Comparison of ENCODE assay signal across 23 mouse cellular contexts in genomic region chr5:103923755-103924154, GRCm38 (mm10). TPM values are rescaled to one million over a fixed set of nuclear protein-coding genes. Genes with fewer than 3 reads are reported as not detected.
A peak's percentile ranks its signal among the peaks of the same experiment; 100 is the strongest.
DNase-seq lines count a peak whose midpoint lies in the region; ATAC-seq and TF ChIP-seq lines count a peak whose summit lies in the region.
"Had no signal": no experiment of that assay in that cellular context is flagged by ENCODE, and none has a peak within 500 bp of the region (broad histone marks: within the 10 kb centered on the region; RNA-seq: fewer than 3 reads in every experiment).

No protein-coding gene starts in this region.

- no peak for TF ChIP-seq CTCF in kidney, adult 2 months (conservative IDR thresholded peaks at IDR 0.05; ENCODE audit: insufficient read depth, insufficient read length, low read depth, low read length)
- TF ChIP-seq CTCF in lung, postnatal 0 days (IDR thresholded peaks at IDR 0.05), result no peak
- TF ChIP-seq CTCF in lung, adult 2 months (IDR thresholded peaks at IDR 0.05; ENCODE audit: insufficient read depth, low read length), result no peak
- TF ChIP-seq CTCF in MEL (IDR thresholded peaks at IDR 0.05 in 2 of 3, conservative IDR thresholded peaks at IDR 0.05 in 1 of 3; ENCODE audit: control insufficient read depth in 1 of 3, insufficient read depth in 1 of 3, low read depth in 2 of 3, low read length in 3 of 3, poor library complexity in 1 of 3, severe bottlenecking in 1 of 3), result no peak

- H3K27me3 ChIP-seq in kidney, adult 2 months (replicated peaks; ENCODE audit: control insufficient read depth, insufficient read depth, low read length), result no peaks in the 10 kb centered on the region
- no peaks in the 10 kb centered on the region for H3K27me3 ChIP-seq in lung, embryonic 15.5 days
- no peaks in the 10 kb centered on the region for H3K27me3 ChIP-seq in lung, postnatal 0 days (replicated peaks; ENCODE audit: insufficient read depth, low read length)
- H3K27me3 ChIP-seq in MEL (ENCODE audit: control insufficient read depth in 1 of 2, insufficient read depth in 2 of 2, low read length in 2 of 2), result no peaks in the 10 kb centered on the region
- H3K27me3 ChIP-seq: CH12.LX; embryonic facial prominence, embryonic 12.5 days; forebrain, embryonic 15.5 days had no signal

- WGBS in kidney, adult 2 months, result 91% methylated on average over 2 of the region's 2 CpGs
- WGBS in lung, embryonic 15.5 days, result 52% methylated on average over 2 of the region's 2 CpGs
- whole genome bisulfite sequencing in lung, postnatal 0 days, result 59% methylated on average over 2 of the region's 2 CpGs
- 69% methylated on average over 2 of the region's 2 CpGs for WGBS in lung, adult 2 months

- H3K9ac ChIP-seq in lung, embryonic 15.5 days, result no peak overlapping the region
- H3K9ac ChIP-seq in lung, postnatal 0 days (replicated peaks; ENCODE audit: low read depth), result no peak overlapping the region
- no peak overlapping the region for H3K9ac ChIP-seq in MEL (ENCODE audit: control insufficient read depth, low read depth, low read length, poor library complexity, severe bottlenecking)
- H3K9ac ChIP-seq: embryonic facial prominence, embryonic 12.5 days; forebrain, embryonic 13.5 days; forebrain, embryonic 15.5 days had no signal

- DNase-seq in kidney, adult 2 months, result no peak
- no peak for DNase-seq in kidney, postnatal 10 days
- DNase-seq in lung, postnatal 36 days, result no peak
- DNase-seq in lung, postnatal 0 days (ENCODE audit: low spot score), result peak; percentile 10
- no peak for DNase-seq in lung, adult 2 months
- peak; percentile 21 for DNase-seq in MEL (ENCODE audit: low read depth, low spot score)
- DNase-seq: adrenal gland, adult 8-10 months; adrenal gland, postnatal 36 days; B cell, adult 2 months; cerebellum, adult 11-12 months; cerebellum, adult 2 months; cerebellum, adult 9-10 months; cerebellum, postnatal 10 days; cerebellum, postnatal 25 days had no signal

- no peaks in the 10 kb centered on the region for H3K9me3 ChIP-seq in lung, embryonic 15.5 days
- H3K9me3 ChIP-seq in lung, postnatal 0 days (ENCODE audit: low read length), result no peaks in the 10 kb centered on the region
- H3K9me3 ChIP-seq in MEL (replicated peaks; ENCODE audit: insufficient read depth, low read length), result no peaks in the 10 kb centered on the region
- H3K9me3 ChIP-seq: embryonic facial prominence, embryonic 10.5 days; embryonic facial prominence, embryonic 12.5 days; forebrain, embryonic 13.5 days; forebrain, embryonic 15.5 days; G1E had no signal

- H3K4me2 ChIP-seq in lung, embryonic 15.5 days, result no peak overlapping the region
- H3K4me2 ChIP-seq in lung, postnatal 0 days (replicated peaks; ENCODE audit: low read depth, low read length), result no peak overlapping the region
- H3K4me2 ChIP-seq: embryonic facial prominence, embryonic 12.5 days; forebrain, embryonic 13.5 days; forebrain, embryonic 15.5 days had no signal

- peaks cover 8% of the 10 kb centered on the region; the same call in 1 of the 2 replicates for H3K4me1 ChIP-seq in kidney, adult 2 months (ENCODE audit: control insufficient read depth, insufficient read depth, low read length)
- H3K4me1 ChIP-seq in lung, embryonic 15.5 days, result peaks cover 14% of the 10 kb centered on the region
- peaks cover 6% of the 10 kb centered on the region; the same call in 1 of the 2 replicates for H3K4me1 ChIP-seq in lung, postnatal 0 days (ENCODE audit: insufficient read depth, low read depth, low read length)
- H3K4me1 ChIP-seq in lung, adult 2 months (ENCODE audit: control insufficient read depth, insufficient read depth, low read length), result peaks cover 3% of the 10 kb centered on the region; the same call in 1 of the 2 replicates
- peaks cover 0 to 19% of the 10 kb centered on the region in 2 experiments for H3K4me1 ChIP-seq in MEL (ENCODE audit: control insufficient read depth in 1 of 2, insufficient read depth in 2 of 2, low read length in 2 of 2)
- H3K4me1 ChIP-seq: forebrain, embryonic 13.5 days had no signal

- peak; percentile 51; the same call in 1 of the 2 replicates for ATAC-seq in lung, embryonic 15.5 days (ENCODE audit: borderline replicate concordance, extremely low read depth, low FRiP score, low TSS enrichment)
- ATAC-seq in lung, postnatal 0 days, result no peak
- ATAC-seq: CD4-positive, CD25-positive, alpha-beta regulatory T cell, adult 4 months; forebrain, embryonic 13.5 days; forebrain, embryonic 15.5 days had no signal

- H3K36me3 ChIP-seq in kidney, adult 2 months (ENCODE audit: control insufficient read depth, insufficient read depth, low read length), result no peaks in the 10 kb centered on the region
- no peaks in the 10 kb centered on the region for H3K36me3 ChIP-seq in lung, embryonic 15.5 days
- no peaks in the 10 kb centered on the region for H3K36me3 ChIP-seq in lung, postnatal 0 days (ENCODE audit: insufficient read depth, low read length)
- H3K36me3 ChIP-seq in MEL (ENCODE audit: control insufficient read depth in 1 of 2, insufficient read depth in 2 of 2, low read length in 2 of 2), result peaks cover 0 to 21% of the 10 kb centered on the region in 2 experiments; a peak in 2 of 4 replicates
- H3K36me3 ChIP-seq: embryonic facial prominence, embryonic 10.5 days; embryonic facial prominence, embryonic 12.5 days; forebrain, embryonic 15.5 days; G1E had no signal

- TF ChIP-seq EP300 in lung, postnatal 0 days (IDR thresholded peaks at IDR 0.05), result no peak
- no peak for TF ChIP-seq EP300 in MEL (IDR thresholded peaks at IDR 0.05; ENCODE audit: low read depth in 1 of 2, low read length in 2 of 2)

- TF ChIP-seq RAD21 in MEL (IDR thresholded peaks at IDR 0.05; ENCODE audit: low read depth, low read length), result no peak

- no peaks in the 10 kb centered on the region for H3K79me2 ChIP-seq in MEL (ENCODE audit: control insufficient read depth, insufficient read depth, low read length, poor library complexity)

- TF ChIP-seq POLR2A in kidney, adult 2 months (IDR thresholded peaks at IDR 0.05; ENCODE audit: low read depth, low read length), result no peak
- TF ChIP-seq POLR2A in lung, adult 2 months (IDR thresholded peaks at IDR 0.05; ENCODE audit: borderline replicate concordance, extremely low read depth, low read depth, low read length), result no peak
- no peak for TF ChIP-seq POLR2A in MEL (IDR thresholded peaks at IDR 0.05; ENCODE audit: control insufficient read depth in 1 of 2, insufficient read depth in 1 of 2, low read depth in 1 of 2, low read length in 2 of 2, poor library complexity in 1 of 2)

- no peak overlapping the region for H3K4me3 ChIP-seq in kidney, adult 2 months (ENCODE audit: insufficient read depth, low read depth, low read length)
- H3K4me3 ChIP-seq in lung, embryonic 15.5 days, result no peak overlapping the region
- no peak overlapping the region for H3K4me3 ChIP-seq in lung, postnatal 0 days (ENCODE audit: low read depth, low read length)
- H3K4me3 ChIP-seq in lung, adult 2 months (replicated peaks; ENCODE audit: extremely low read depth, low read depth, low read length), result no peak overlapping the region
- H3K4me3 ChIP-seq in MEL (ENCODE audit: control insufficient read depth in 1 of 2, insufficient read depth in 1 of 2, low read depth in 2 of 2, low read length in 2 of 2), result no peak overlapping the region
- H3K4me3 ChIP-seq: embryonic facial prominence, embryonic 10.5 days; embryonic facial prominence, embryonic 12.5 days; forebrain, embryonic 13.5 days; forebrain, embryonic 15.5 days had no signal

- H3K27ac ChIP-seq in kidney, adult 2 months (ENCODE audit: insufficient read depth, low read depth, low read length), result peak overlapping the region; percentile 15; the same call in 1 of the 2 replicates
- H3K27ac ChIP-seq in lung, embryonic 15.5 days, result no peak overlapping the region
- no peak overlapping the region for H3K27ac ChIP-seq in lung, postnatal 0 days (ENCODE audit: low read length)
- H3K27ac ChIP-seq in MEL (ENCODE audit: control insufficient read depth, low read depth, low read length), result no peak overlapping the region
- H3K27ac ChIP-seq: embryonic facial prominence, embryonic 10.5 days; embryonic facial prominence, embryonic 12.5 days; forebrain, embryonic 13.5 days; forebrain, embryonic 15.5 days had no signal

TF ChIP-seq in MEL, 35 proteins besides CTCF, POLR2A, EP300 and RAD21 (continues in another document):
- TF ChIP-seq CHD2 (IDR thresholded peaks at IDR 0.05; ENCODE audit: low read length) (no peak), POLR2AphosphoS2 (IDR thresholded peaks at IDR 0.05; ENCODE audit: low read length) (no peak), MYB (IDR thresholded peaks at IDR 0.05; ENCODE audit: low read depth, low read length) (no peak), USF2 (IDR thresholded peaks at IDR 0.05; ENCODE audit: borderline replicate concordance in 1 of 2, insufficient read depth in 1 of 2, low read depth in 1 of 2, low read length in 2 of 2) (no peak), NELFE (IDR thresholded peaks at IDR 0.05; ENCODE audit: low read depth, low read length) (no peak), MYC (IDR thresholded peaks at IDR 0.05; ENCODE audit: low read depth, low read length) (no peak), TCF12 (IDR thresholded peaks at IDR 0.05; ENCODE audit: low read depth, low read length) (no peak), ETS1 (IDR thresholded peaks at IDR 0.05; ENCODE audit: low read depth, low read length) (no peak), USF1 (IDR thresholded peaks at IDR 0.05; ENCODE audit: low read depth, low read length) (no peak), JUND (IDR thresholded peaks at IDR 0.05; ENCODE audit: low read depth, low read length) (no peak), E2F4 (IDR thresholded peaks at IDR 0.05; ENCODE audit: borderline replicate concordance, low read depth, low read length) (no peak), RCOR1 (IDR thresholded peaks at IDR 0.05; ENCODE audit: low read depth, low read length) (no peak), ZKSCAN1 (IDR thresholded peaks at IDR 0.05; ENCODE audit: low read depth, low read length) (no peak)

RNA-seq across cellular contexts. Expression of gene Klhl8, which starts 12.7 kb away (rescaled TPM):
- polyA plus RNA-seq in kidney, adult 2 months (2012; rRNA removed), result 5.6 and 6.1 TPM in 2 replicates
- polyA plus RNA-seq in lung, embryonic 15.5 days (2015; fragmentation: Nextera tagmentation; extraction: Ambion mirVana), result 10.2 and 10.8 TPM in 2 replicates
- 7.1 and 8.0 TPM in 2 replicates for polyA plus RNA-seq in lung, postnatal 0 days (2015; fragmentation: Nextera tagmentation; extraction: Ambion mirVana)
- 5.0 and 9.0 TPM in 2 replicates for polyA plus RNA-seq in lung, adult 2 months (2012; rRNA removed)
- total RNA-seq in MEL (2012; rRNA removed), result 5.1 and 6.2 TPM in 2 replicates
- 1 to 10 TPM in 1 of 2 experiments, not detected in 1; 5.6 TPM for polyA plus RNA-seq in MEL (2012; ENCODE audit: insufficient read depth in 1 of 2, insufficient read length in 2 of 2, low read depth in 1 of 2, low replicate concordance in 2 of 2, missing spikeins in 1 of 2)

RNA-seq across cellular contexts. Expression of gene Hsd17b13, which starts 53.5 kb away (rescaled TPM):
- polyA plus RNA-seq in kidney, adult 2 months (2012; rRNA removed), result 0.13 TPM in 1 of 2 replicates, not detected in the other
- polyA plus RNA-seq in lung, embryonic 15.5 days (2015; fragmentation: Nextera tagmentation; extraction: Ambion mirVana), result 0.22 and 0.38 TPM in 2 replicates
- polyA plus RNA-seq in lung, postnatal 0 days (2015; fragmentation: Nextera tagmentation; extraction: Ambion mirVana), result 0.20 TPM in 1 of 2 replicates, not detected in the other
- polyA plus RNA-seq in lung, adult 2 months (2012; rRNA removed), result 0.14 TPM in 1 of 2 replicates, not detected in the other
- not detected in 2 replicates for total RNA-seq in MEL (2012; rRNA removed)
- polyA plus RNA-seq in MEL (2012; ENCODE audit: insufficient read depth in 1 of 2, insufficient read length in 2 of 2, low read depth in 1 of 2, low replicate concordance in 2 of 2, missing spikeins in 1 of 2), result under 1 TPM in 1 of 2 experiments, not detected in 1; 0.08 TPM
- total RNA-seq: adrenal gland, adult 8-10 months; G1E had no signal
- polyA plus RNA-seq: CD4-positive, CD25-positive, alpha-beta regulatory T cell, adult 4 months; cerebellum, adult 2 months; embryonic facial prominence, embryonic 10.5 days; embryonic facial prominence, embryonic 12.5 days; forebrain, embryonic 11.5 days; forebrain, embryonic 13.5 days; forebrain, embryonic 15.5 days; G1E had no signal

Comparison
In these comparisons a context has a peak if more than half of its experiments do, and no peak if none do; other contexts are left out.
1. DNase-seq: peak in lung, postnatal 0 days (single experiment) and MEL (single experiment); none in kidney, adult 2 months (single experiment), kidney, postnatal 10 days (single experiment), lung, postnatal 36 days (single experiment) and lung, adult 2 months (single experiment).